Mouse (Mus musculus): ENCODE data around the gene Vav2. TPM values are rescaled to one million over a fixed set of nuclear protein-coding genes. Genes with fewer than 3 reads are reported as not detected.
A peak's percentile ranks its signal among the peaks of the same experiment; 100 is the strongest.

The Vav2 gene
- total RNA-seq, 2 experiments from 2014 or later: 5.9 to 11.0 TPM

GRCm38 (mm10) chr2:27286971-27287710 lies 139.7 kb downstream of the Vav2 start:
- ATAC-seq (ENCODE audit: poor library complexity, severe bottlenecking): no peak

- ATAC-seq (ENCODE audit: poor library complexity, severe bottlenecking): no peak
Measured at GRCm38 (mm10) chr2:27284441-27284840, 142.4 kb downstream of the Vav2 start.

GRCm38 (mm10) chr2:27281771-27282170 lies 145.1 kb downstream of the Vav2 start:
- no peak for ATAC-seq (ENCODE audit: poor library complexity, severe bottlenecking)

GRCm38 (mm10) chr2:27280920-27281611 lies 145.8 kb downstream of the Vav2 start:
- ATAC-seq (ENCODE audit: poor library complexity, severe bottlenecking): peak; percentile 63

GRCm38 (mm10) chr2:27278859-27279258 lies 148.0 kb downstream of the Vav2 start:
- ATAC-seq (ENCODE audit: poor library complexity, severe bottlenecking): no peak

- ATAC-seq (ENCODE audit: poor library complexity, severe bottlenecking): no peak
Measured at GRCm38 (mm10) chr2:27268325-27268724, 158.5 kb downstream of the Vav2 start.

GRCm38 (mm10) chr2:27265819-27266218 lies 161.0 kb downstream of the Vav2 start:
- ATAC-seq (ENCODE audit: poor library complexity, severe bottlenecking): no peak

GRCm38 (mm10) chr2:27262984-27263383 lies 163.8 kb downstream of the Vav2 start:
- no peak for ATAC-seq (ENCODE audit: poor library complexity, severe bottlenecking)

- no peak for ATAC-seq (ENCODE audit: poor library complexity, severe bottlenecking)
Measured at GRCm38 (mm10) chr2:27251434-27251833, 175.4 kb downstream of the Vav2 start.

GRCm38 (mm10) chr2:27248211-27248610 lies 178.6 kb downstream of the Vav2 start, which contains the start of gene Sardh:
TSS of gene Sardh (minus strand) at chr2:27248337.
- no peak for ATAC-seq (ENCODE audit: poor library complexity, severe bottlenecking)

- no peak for ATAC-seq (ENCODE audit: poor library complexity, severe bottlenecking)
Measured at GRCm38 (mm10) chr2:27247487-27247863, 179.4 kb downstream of the Vav2 start.

GRCm38 (mm10) chr2:27246712-27247486 lies 179.9 kb downstream of the Vav2 start:
- no peak for ATAC-seq (ENCODE audit: poor library complexity, severe bottlenecking)

GRCm38 (mm10) chr2:27245947-27246346 lies 180.9 kb downstream of the Vav2 start:
- no peak for ATAC-seq (ENCODE audit: poor library complexity, severe bottlenecking)

- ATAC-seq (ENCODE audit: poor library complexity, severe bottlenecking): peak; percentile 69
Measured at GRCm38 (mm10) chr2:27237342-27237741, 189.5 kb downstream of the Vav2 start.

- ATAC-seq (ENCODE audit: poor library complexity, severe bottlenecking): no peak
Measured at GRCm38 (mm10) chr2:27235729-27236128, 191.1 kb downstream of the Vav2 start.

GRCm38 (mm10) chr2:27232376-27232775 lies 194.5 kb downstream of the Vav2 start:
- peak; percentile 71 for ATAC-seq (ENCODE audit: poor library complexity, severe bottlenecking)

- no peak for ATAC-seq (ENCODE audit: poor library complexity, severe bottlenecking)
Measured at GRCm38 (mm10) chr2:27229481-27230105, 197.2 kb downstream of the Vav2 start.

- no peak for ATAC-seq (ENCODE audit: poor library complexity, severe bottlenecking)
Measured at GRCm38 (mm10) chr2:27228809-27229480, 197.9 kb downstream of the Vav2 start.

GRCm38 (mm10) chr2:27226572-27226971 lies 200.3 kb downstream of the Vav2 start:
- no peak for ATAC-seq (ENCODE audit: poor library complexity, severe bottlenecking)

- ATAC-seq (ENCODE audit: poor library complexity, severe bottlenecking): no peak
Measured at GRCm38 (mm10) chr2:27223012-27223421, 203.8 kb downstream of the Vav2 start.
